ENCODE assay signal across 9 mouse cellular contexts in the genomic region with DNA sequence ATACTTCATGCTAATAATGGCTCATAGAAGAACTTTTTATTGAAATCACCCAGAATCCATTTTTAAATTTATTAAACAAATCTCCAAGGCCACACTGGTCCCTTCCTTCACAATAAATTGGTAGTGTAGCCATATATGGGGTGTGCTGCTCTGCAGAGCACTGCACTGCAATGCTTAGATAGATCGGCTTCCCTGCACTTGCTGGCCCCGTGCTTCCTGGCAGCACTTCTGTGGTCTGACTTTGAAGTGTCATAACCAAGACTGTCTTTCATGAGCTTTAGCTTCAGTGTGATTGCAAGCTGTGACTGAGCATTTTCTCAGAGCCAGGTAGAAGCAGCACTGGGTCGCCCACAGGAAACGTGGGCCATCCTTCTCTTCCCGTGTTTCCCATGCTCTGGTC. TPM values are rescaled to one million over a fixed set of nuclear protein-coding genes. Genes with fewer than 3 reads are reported as not detected.
DNase-seq lines count a peak whose midpoint lies in the region; ATAC-seq and TF ChIP-seq lines count a peak whose summit lies in the region.
"Had no signal": no experiment of that assay in that cellular context is flagged by ENCODE, and none has a peak within 500 bp of the region (broad histone marks: within the 10 kb centered on the region; RNA-seq: fewer than 3 reads in every experiment).

No protein-coding gene starts in this region.

- TF ChIP-seq RAD21 in MEL (IDR thresholded peaks at IDR 0.05; ENCODE audit: low read depth, low read length), result no peak

- H3K27ac ChIP-seq in MEL (ENCODE audit: control insufficient read depth, low read depth, low read length), result no peak overlapping the region
- H3K27ac ChIP-seq: hindbrain, embryonic 13.5 days; stomach, embryonic 15.5 days had no signal

- no peak overlapping the region for H3K9ac ChIP-seq in MEL (ENCODE audit: control insufficient read depth, low read depth, low read length, poor library complexity, severe bottlenecking)
- H3K9ac ChIP-seq: hindbrain, embryonic 13.5 days; stomach, embryonic 15.5 days had no signal

- peaks cover 19 to 20% of the 10 kb centered on the region in 2 experiments for H3K4me1 ChIP-seq in MEL (ENCODE audit: control insufficient read depth in 1 of 2, insufficient read depth in 2 of 2, low read length in 2 of 2)

- H3K79me2 ChIP-seq in MEL (ENCODE audit: control insufficient read depth, insufficient read depth, low read length, poor library complexity), result peaks cover 60% of the 10 kb centered on the region

- H3K36me3 ChIP-seq in MEL (ENCODE audit: control insufficient read depth in 1 of 2, insufficient read depth in 2 of 2, low read length in 2 of 2), result peaks cover 2 to 42% of the 10 kb centered on the region in 2 experiments; a peak in 3 of 4 replicates
- H3K36me3 ChIP-seq: hindbrain, embryonic 13.5 days; stomach, embryonic 15.5 days had no signal

- ATAC-seq in hematopoietic stem cell, adult 5-6 weeks (replicated peaks in 1 of 2; ENCODE audit: insufficient read depth in 1 of 2, low FRiP score in 2 of 2, low TSS enrichment in 1 of 2, low read depth in 1 of 2, poor library complexity in 2 of 2, severe bottlenecking in 2 of 2), result peak; percentile 89 to 95

- no peak overlapping the region for H3K4me3 ChIP-seq in MEL (ENCODE audit: control insufficient read depth in 1 of 2, insufficient read depth in 1 of 2, low read depth in 2 of 2, low read length in 2 of 2)
- H3K4me3 ChIP-seq: hindbrain, embryonic 13.5 days; stomach, embryonic 15.5 days had no signal

- TF ChIP-seq POLR2A in MEL (IDR thresholded peaks at IDR 0.05; ENCODE audit: control insufficient read depth in 1 of 2, insufficient read depth in 1 of 2, low read depth in 1 of 2, low read length in 2 of 2, poor library complexity in 1 of 2), result no peak

- peak; percentile 36 for DNase-seq in MEL (ENCODE audit: low read depth, low spot score)
- peak; percentile 31 to 69 for DNase-seq in gastrocnemius, adult 8-10 months (ENCODE audit: low spot score in 2 of 2)
- peak; percentile 60 to 64 for DNase-seq in natural killer cell, adult 2 months (ENCODE audit: low spot score in 2 of 2)
- DNase-seq in left cerebral cortex, postnatal 36 days (ENCODE audit: low spot score in 2 of 2), result no peak
- DNase-seq in cerebellum, postnatal 14 days, result no peak
- no peak for DNase-seq in layer of hippocampus, adult 18-20 months (ENCODE audit: low spot score in 2 of 2)

- intact Hi-C loops in left cerebral cortex, postnatal 36 days (cut with DNase I), result loop anchor here (10.0 kb wide), 1 partner anchor 97 kb away; no protein-coding TSS in a partner anchor

- no peak for TF ChIP-seq CTCF in MEL (IDR thresholded peaks at IDR 0.05 in 2 of 3, conservative IDR thresholded peaks at IDR 0.05 in 1 of 3; ENCODE audit: control insufficient read depth in 1 of 3, insufficient read depth in 1 of 3, low read depth in 2 of 3, low read length in 3 of 3, poor library complexity in 1 of 3, severe bottlenecking in 1 of 3)

- H3K9me3 ChIP-seq in MEL (replicated peaks; ENCODE audit: insufficient read depth, low read length), result no peaks in the 10 kb centered on the region
- H3K9me3 ChIP-seq: hindbrain, embryonic 13.5 days; stomach, embryonic 15.5 days had no signal

- H3K27me3 ChIP-seq in MEL (ENCODE audit: control insufficient read depth in 1 of 2, insufficient read depth in 2 of 2, low read length in 2 of 2), result no peaks in the 10 kb centered on the region
- H3K27me3 ChIP-seq: hindbrain, embryonic 13.5 days; stomach, embryonic 15.5 days had no signal

- no peak for TF ChIP-seq EP300 in MEL (IDR thresholded peaks at IDR 0.05; ENCODE audit: low read depth in 1 of 2, low read length in 2 of 2)

TF ChIP-seq in MEL, 35 proteins besides CTCF, POLR2A, EP300 and RAD21:
- TF ChIP-seq ETS1 (IDR thresholded peaks at IDR 0.05; ENCODE audit: low read depth, low read length) (no peak), POLR2AphosphoS5 (IDR thresholded peaks at IDR 0.05; ENCODE audit: borderline replicate concordance, low read depth, low read length) (no peak), MXI1 (IDR thresholded peaks at IDR 0.05; ENCODE audit: low read depth, low read length) (no peak), GABPA (IDR thresholded peaks at IDR 0.05; ENCODE audit: low read depth, low read length) (no peak), ZKSCAN1 (IDR thresholded peaks at IDR 0.05; ENCODE audit: low read depth, low read length) (no peak), E2F4 (IDR thresholded peaks at IDR 0.05; ENCODE audit: borderline replicate concordance, low read depth, low read length) (no peak), CHD2 (IDR thresholded peaks at IDR 0.05; ENCODE audit: low read length) (no peak), NRF1 (IDR thresholded peaks at IDR 0.05; ENCODE audit: insufficient read depth, low read depth, low read length, poor library complexity, severe bottlenecking) (no peak), MAX (IDR thresholded peaks at IDR 0.05; ENCODE audit: low read length) (no peak), ZC3H11A (IDR thresholded peaks at IDR 0.05; ENCODE audit: low read depth, low read length) (no peak), ZNF384 (IDR thresholded peaks at IDR 0.05; ENCODE audit: low read depth, low read length) (no peak)

RNA-seq across cellular contexts. Expression of a gene that starts 5.8 kb away (rescaled TPM):
- total RNA-seq in MEL (2012; rRNA removed), result 59.1 and 62.1 TPM in 2 replicates
- 10 to 100 TPM; 46.5 to 86.6 TPM for polyA plus RNA-seq in MEL (2012; ENCODE audit: insufficient read depth in 1 of 2, insufficient read length in 2 of 2, low read depth in 1 of 2, low replicate concordance in 2 of 2, missing spikeins in 1 of 2)
- 10 to 100 TPM; 15.2 to 21.5 (median 20.8) TPM for total RNA-seq in gastrocnemius, adult 8-10 months (2022)
- total RNA-seq in hematopoietic stem cell, adult 5-6 weeks (2017), result 188 and 201 TPM in 2 replicates
- total RNA-seq in left cerebral cortex, postnatal 36 days (2021), result 100 to 1,000 TPM; 124 to 162 TPM
- total RNA-seq in layer of hippocampus, adult 18-20 months (2021), result 100 to 1,000 TPM; 128 to 134 TPM

Comparison
In these comparisons a context has a peak if more than half of its experiments do, and no peak if none do; other contexts are left out.
1. DNase-seq: peak in MEL (single experiment), gastrocnemius, adult 8-10 months (2 of 2) and natural killer cell, adult 2 months (2 of 2); none in left cerebral cortex, postnatal 36 days (0 of 2), cerebellum, postnatal 14 days (0 of 2) and layer of hippocampus, adult 18-20 months (0 of 2).